Mouse (Mus musculus): ENCODE measurements around the gene Tnfaip3. TPM values are rescaled to one million over a fixed set of nuclear protein-coding genes. Genes with fewer than 3 reads are reported as not detected.

Gene Tnfaip3
- polyA plus RNA-seq, 1 experiment from 2014 or later, result 1.1 TPM

GRCm38 (mm10) chr10:19011832-19012440, 3.5 kb downstream of the Tnfaip3 start:
- peaks cover 21% of the 10 kb centered on the region for H3K27me3 ChIP-seq (ENCODE audit: poor library complexity, severe bottlenecking)
- H3K36me3 ChIP-seq (replicated peaks), result 0 out of 2 replicates have a peak, but pooled peaks cover under 1% of the 10 kb centered on the region
- no peaks in the 10 kb centered on the region for H3K9me3 ChIP-seq
- no peak overlapping the region for H3K27ac ChIP-seq
- H3K4me3 ChIP-seq, result no peak overlapping the region
- WGBS, result 85% methylated on average over 7 of the region's 7 CpGs
- no peak for DNase-seq (ENCODE audit: extremely low spot score, low spot score)
- H3K4me1 ChIP-seq, result peaks cover 23% of the 10 kb centered on the region

- no peaks in the 10 kb centered on the region for H3K9me3 ChIP-seq
- H3K4me1 ChIP-seq, result peaks cover 13% of the 10 kb centered on the region
- H3K36me3 ChIP-seq (replicated peaks), result peaks cover 7% of the 10 kb centered on the region; the same call in 1 of the 2 replicates
- H3K4me3 ChIP-seq, result no peak overlapping the region
- no peak for DNase-seq (ENCODE audit: extremely low spot score, low spot score)
- H3K27me3 ChIP-seq (ENCODE audit: poor library complexity, severe bottlenecking), result peaks cover 13% of the 10 kb centered on the region
- H3K27ac ChIP-seq, result no peak overlapping the region
- WGBS, result 95% methylated on average over 8 of the region's 8 CpGs
These were observed 5.0 kb downstream of the Tnfaip3 start for GRCm38 (mm10) chr10:19010414-19010813.

GRCm38 (mm10) chr10:19009186-19009672, 6.2 kb downstream of the Tnfaip3 start:
- no peak for DNase-seq (ENCODE audit: extremely low spot score, low spot score)
- Histone ChIP-seq H3K4me1 (peaks cover 5% of the 10 kb centered on the region), H3K9me3 (no peaks in the 10 kb centered on the region), H3K27me3 (ENCODE audit: poor library complexity, severe bottlenecking) (peaks cover 13% of the 10 kb centered on the region), H3K36me3 (replicated peaks) (peaks cover 18% of the 10 kb centered on the region), H3K27ac (no peak overlapping the region), H3K4me3 (no peak overlapping the region)
- WGBS, result 84% methylated on average over 8 of the region's 8 CpGs

GRCm38 (mm10) chr10:19008607-19008940, 6.9 kb downstream of the Tnfaip3 start:
- Histone ChIP-seq H3K27me3 (ENCODE audit: poor library complexity, severe bottlenecking) (peaks cover 12% of the 10 kb centered on the region), H3K9me3 (no peaks in the 10 kb centered on the region), H3K27ac (no peak overlapping the region), H3K4me1 (no peaks in the 10 kb centered on the region), H3K4me3 (no peak overlapping the region), H3K36me3 (replicated peaks) (peaks cover 19% of the 10 kb centered on the region)
- WGBS, result 97% methylated on average over 4 of the region's 4 CpGs
- no peak for DNase-seq (ENCODE audit: extremely low spot score, low spot score)

- Histone ChIP-seq H3K9me3 (no peaks in the 10 kb centered on the region), H3K4me1 (no peaks in the 10 kb centered on the region), H3K27me3 (ENCODE audit: poor library complexity, severe bottlenecking) (peaks cover 7% of the 10 kb centered on the region), H3K4me3 (no peak overlapping the region), H3K27ac (no peak overlapping the region), H3K36me3 (replicated peaks) (peaks cover 22% of the 10 kb centered on the region)
- WGBS, result 80% methylated on average over 8 of the region's 8 CpGs
- no peak for DNase-seq (ENCODE audit: extremely low spot score, low spot score)
These were observed 7.4 kb downstream of the Tnfaip3 start for GRCm38 (mm10) chr10:19007897-19008606.

GRCm38 (mm10) chr10:19002091-19002785, 13.2 kb downstream of the Tnfaip3 start:
- Histone ChIP-seq H3K4me1 (no peaks in the 10 kb centered on the region), H3K27me3 (ENCODE audit: poor library complexity, severe bottlenecking) (no peaks in the 10 kb centered on the region), H3K9me3 (no peaks in the 10 kb centered on the region), H3K4me3 (no peak overlapping the region), H3K27ac (no peak overlapping the region), H3K36me3 (replicated peaks) (peaks cover 44% of the 10 kb centered on the region)
- no peak for DNase-seq (ENCODE audit: extremely low spot score, low spot score)
- WGBS, result 94% methylated on average over 12 of the region's 12 CpGs

GRCm38 (mm10) chr10:18999427-18999826, 16.0 kb downstream of the Tnfaip3 start:
- Histone ChIP-seq H3K27ac (no peak overlapping the region), H3K36me3 (replicated peaks) (peaks cover 28% of the 10 kb centered on the region), H3K27me3 (ENCODE audit: poor library complexity, severe bottlenecking) (no peaks in the 10 kb centered on the region), H3K4me3 (no peak overlapping the region), H3K4me1 (no peaks in the 10 kb centered on the region), H3K9me3 (no peaks in the 10 kb centered on the region)
- 80% methylated on average over 2 of the region's 2 CpGs for WGBS
- no peak for DNase-seq (ENCODE audit: extremely low spot score, low spot score)

GRCm38 (mm10) chr10:18996331-18996730, 19.1 kb downstream of the Tnfaip3 start:
- H3K27ac ChIP-seq, result no peak overlapping the region
- H3K36me3 ChIP-seq (replicated peaks), result peaks cover 6% of the 10 kb centered on the region
- H3K27me3 ChIP-seq (ENCODE audit: poor library complexity, severe bottlenecking), result no peaks in the 10 kb centered on the region
- no peak for DNase-seq (ENCODE audit: extremely low spot score, low spot score)
- no peaks in the 10 kb centered on the region for H3K9me3 ChIP-seq
- H3K4me3 ChIP-seq, result no peak overlapping the region
- no peaks in the 10 kb centered on the region for H3K4me1 ChIP-seq

- no peak overlapping the region for H3K4me3 ChIP-seq
- no peak overlapping the region for H3K27ac ChIP-seq
- no peak for DNase-seq (ENCODE audit: extremely low spot score, low spot score)
- no peaks in the 10 kb centered on the region for H3K9me3 ChIP-seq
- H3K36me3 ChIP-seq (replicated peaks), result 0 out of 2 replicates have a peak, but pooled peaks cover 2% of the 10 kb centered on the region
- H3K4me1 ChIP-seq, result no peaks in the 10 kb centered on the region
- 91% methylated on average over 12 of the region's 12 CpGs for WGBS
- no peaks in the 10 kb centered on the region for H3K27me3 ChIP-seq (ENCODE audit: poor library complexity, severe bottlenecking)
These were observed 19.8 kb downstream of the Tnfaip3 start for GRCm38 (mm10) chr10:18995465-18996261.

- WGBS, result 90% methylated on average over 4 of the region's 4 CpGs
- Histone ChIP-seq H3K27ac (no peak overlapping the region), H3K9me3 (no peaks in the 10 kb centered on the region), H3K4me1 (no peaks in the 10 kb centered on the region), H3K4me3 (no peak overlapping the region), H3K27me3 (ENCODE audit: poor library complexity, severe bottlenecking) (no peaks in the 10 kb centered on the region), H3K36me3 (replicated peaks) (no peaks in the 10 kb centered on the region)
- DNase-seq (ENCODE audit: extremely low spot score, low spot score), result no peak
These were observed 22.5 kb downstream of the Tnfaip3 start for GRCm38 (mm10) chr10:18992971-18993370.

GRCm38 (mm10) chr10:18991057-18991456, 24.4 kb downstream of the Tnfaip3 start:
- WGBS, result 93% methylated on average over 4 of the region's 4 CpGs
- Histone ChIP-seq H3K9me3 (no peaks in the 10 kb centered on the region), H3K4me3 (no peak overlapping the region), H3K27me3 (ENCODE audit: poor library complexity, severe bottlenecking) (no peaks in the 10 kb centered on the region), H3K27ac (no peak overlapping the region), H3K4me1 (peaks cover 9% of the 10 kb centered on the region), H3K36me3 (replicated peaks) (no peaks in the 10 kb centered on the region)
- no peak for DNase-seq (ENCODE audit: extremely low spot score, low spot score)

GRCm38 (mm10) chr10:18987907-18988199, 27.6 kb downstream of the Tnfaip3 start:
- Histone ChIP-seq H3K4me3 (no peak overlapping the region), H3K27me3 (ENCODE audit: poor library complexity, severe bottlenecking) (no peaks in the 10 kb centered on the region), H3K9me3 (no peaks in the 10 kb centered on the region), H3K27ac (no peak overlapping the region), H3K4me1 (peaks cover 9% of the 10 kb centered on the region), H3K36me3 (replicated peaks) (no peaks in the 10 kb centered on the region)
- no peak for DNase-seq (ENCODE audit: extremely low spot score, low spot score)
- 72% methylated on average over 2 of the region's 2 CpGs for WGBS

Data from forebrain, embryonic 10.5 days (tissue).